Mouse (Mus musculus) liver, embryonic 15.5 days (tissue): ENCODE results near the gene Clec12b. TPM values are rescaled to one million over a fixed set of nuclear protein-coding genes. Genes with fewer than 3 reads are reported as not detected.

Experiments
- ATAC-seq: fragments of 200-750 bp; cut with Nextera tagmentation; 2 replicates; pipeline ENCODE4 v1.8.0; 2017; ENCODE audit warnings: moderate number of reproducible peaks, mild to moderate bottlenecking, moderate library complexity; ENCODE audit not compliant: insufficient read depth
- H3K27ac ChIP-seq: fragments of 300-500 bp; sonication (generic); replicated peaks from 2 replicates; pipeline ENCODE4 v1.5.1; 2015; ENCODE audit warnings: mild to moderate bottlenecking, inconsistent platforms
- H3K27me3 ChIP-seq: fragments of 300-500 bp; sonication (generic); 2 replicates; pipeline ENCODE4 v1.6.1; 2015; ENCODE audit warnings: mild to moderate bottlenecking, inconsistent platforms
- H3K36me3 ChIP-seq: fragments of 300-500 bp; sonication (generic); replicated peaks from 2 replicates; pipeline ENCODE4 v1.6.1; 2015; ENCODE audit warnings: moderate library complexity, mild to moderate bottlenecking, inconsistent platforms
- H3K4me1 ChIP-seq: fragments of 300-500 bp; sonication (generic); replicated peaks from 2 replicates; pipeline ENCODE4 v1.6.1; 2015; ENCODE audit warnings: inconsistent platforms
- H3K4me2 ChIP-seq: fragments of 300-500 bp; sonication (generic); 2 replicates; pipeline ENCODE4 v1.6.1; 2015; ENCODE audit warnings: moderate library complexity, mild to moderate bottlenecking, inconsistent platforms
- H3K4me3 ChIP-seq: fragments of 300-500 bp; sonication (generic); replicated peaks from 2 replicates; pipeline ENCODE4 v1.5.1; 2015; ENCODE audit warnings: mild to moderate bottlenecking, inconsistent platforms
- H3K9ac ChIP-seq: fragments of 300-500 bp; sonication (generic); 2 replicates; pipeline ENCODE4 v1.6.1; 2015; ENCODE audit warnings: moderate library complexity, mild to moderate bottlenecking, inconsistent platforms
- H3K9me3 ChIP-seq: fragments of 300-500 bp; sonication (generic); replicated peaks from 2 replicates; pipeline ENCODE4 v1.6.1; 2016; ENCODE audit warnings: inconsistent platforms
- WGBS: fragments of 180-500 bp; shearing (Covaris S2); methylation state at CpG from one replicate; pipeline ENCODE4 v1.1.7; 2015; ENCODE audit warnings: mixed read lengths; ENCODE audit not compliant: insufficient replicate concordance; 5-methylcytosine and 5-hydroxymethylcytosine counted together
- polyA plus RNA-seq: library from polyadenylated mRNA; unstranded; fragments of >200 nt; fragmentation: Nextera tagmentation; extraction: Ambion mirVana; gene quantifications from 2 replicates; pipeline ENCODE4 v1.2.1, GENCODE M21; 2015

The Clec12b gene
- polyA plus RNA-seq, 1 experiment from 2014 or later = 0.06 TPM

DNA sequence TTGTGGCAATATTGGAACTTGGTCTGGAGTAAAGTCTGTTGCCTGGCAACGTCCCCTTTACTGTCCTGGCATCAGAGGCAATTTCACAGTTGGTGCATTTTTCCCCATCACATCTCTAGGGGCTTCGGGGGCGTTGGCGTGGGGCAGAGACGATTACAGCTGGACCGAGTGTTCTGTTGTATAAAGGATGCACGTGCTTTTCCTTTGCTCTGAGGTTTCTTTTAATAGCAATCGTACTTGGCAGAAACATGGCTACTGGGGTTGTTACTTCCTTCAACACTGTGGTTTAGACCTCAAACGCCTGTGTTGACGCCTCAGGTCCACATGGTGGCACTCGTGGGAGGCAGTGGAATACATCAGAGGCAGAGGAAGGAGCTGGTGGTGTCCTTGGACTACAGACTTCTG lies 52.0 kb downstream of the Clec12b start:
- H3K4me1 ChIP-seq = no peaks in the 10 kb centered on the region
- H3K27ac ChIP-seq = no peak overlapping the region
- WGBS = 7% methylated on average over 11 of the region's 11 CpGs

DNA sequence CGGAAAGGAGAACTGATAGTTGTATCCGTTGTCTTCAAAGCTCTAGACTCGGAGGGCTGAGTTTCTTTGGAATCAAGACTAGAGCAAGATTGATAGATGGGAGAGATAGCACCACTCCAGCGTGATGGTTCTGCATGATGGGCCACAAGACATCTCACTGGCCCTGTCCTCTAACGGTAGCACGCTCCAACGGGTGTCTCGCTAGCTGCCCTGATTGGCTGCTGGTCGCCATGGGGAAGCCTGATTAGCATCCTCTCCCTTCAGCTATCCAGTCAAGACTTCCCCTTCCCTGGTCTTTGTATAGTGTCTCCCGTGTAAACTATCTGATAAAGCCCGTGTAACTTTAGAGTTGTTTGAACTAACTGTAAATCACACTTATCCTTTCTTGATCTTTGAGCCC lies 54.1 kb downstream of the Clec12b start, which contains the start of gene 4922502D21Rik:
Gene 4922502D21Rik (minus strand): TSS at position 187 of the 400 bp plus-strand sequence.
- Histone ChIP-seq H3K4me3 (no peak within 1 kb of the TSS), H3K27ac (no peak within 1 kb of the TSS), H3K9me3 (no peaks in the 10 kb centered on the region), H3K9ac (no peak within 1 kb of the TSS), H3K4me1 (no peaks in the 10 kb centered on the region), H3K27me3 (no peaks in the 10 kb centered on the region), H3K36me3 (no peaks in the 10 kb centered on the region), H3K4me2 (no peak within 1 kb of the TSS)
- WGBS = 34% methylated on average over 11 of the region's 11 CpGs
- ATAC-seq = no peak

More for the DNA sequence above, 52.0 kb downstream of the Clec12b start:
- H3K27me3 ChIP-seq = no peaks in the 10 kb centered on the region
- H3K4me2 ChIP-seq = peak overlapping the region; percentile 37; the same call in 1 of the 2 replicates
- no peaks in the 10 kb centered on the region for H3K36me3 ChIP-seq
- no peak overlapping the region for H3K4me3 ChIP-seq
- H3K9me3 ChIP-seq = no peaks in the 10 kb centered on the region
- ATAC-seq = peak; percentile 40; the same call in 1 of the 2 replicates
- no peak overlapping the region for H3K9ac ChIP-seq

DNA sequence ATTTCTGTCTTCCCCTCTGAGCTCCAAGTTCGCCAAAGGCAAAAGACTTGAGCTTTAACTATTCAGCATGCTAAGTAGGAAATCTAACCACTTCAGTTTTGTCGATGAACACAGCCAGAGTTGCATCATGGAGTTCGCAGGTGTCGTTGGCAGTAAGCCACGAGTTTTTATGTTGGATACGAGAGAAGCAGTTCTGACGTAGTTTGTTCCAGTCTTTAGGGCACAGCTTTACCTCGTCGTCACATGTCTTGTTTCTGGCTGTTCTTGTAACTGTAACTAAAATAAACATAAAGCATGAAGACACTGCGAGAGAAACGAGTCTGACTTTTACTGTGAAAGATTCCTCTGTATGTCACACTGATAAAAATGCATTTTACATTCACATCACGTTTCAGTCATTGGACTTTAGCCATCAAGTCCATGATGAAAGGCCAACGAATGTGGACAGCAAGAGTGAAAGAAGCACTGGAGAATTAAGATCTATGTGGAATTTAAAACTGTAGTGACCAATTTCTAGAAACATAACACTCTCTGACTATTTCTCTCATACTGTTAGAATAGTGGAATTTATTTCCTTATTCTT lies 59.0 kb downstream of the Clec12b start:
- Histone ChIP-seq H3K27me3 (no peaks in the 10 kb centered on the region), H3K4me3 (no peak overlapping the region), H3K4me2 (no peak overlapping the region), H3K36me3 (no peaks in the 10 kb centered on the region), H3K4me1 (no peaks in the 10 kb centered on the region), H3K9me3 (no peaks in the 10 kb centered on the region), H3K9ac (no peak overlapping the region), H3K27ac (no peak overlapping the region)
- 52% methylated on average over 13 of the region's 13 CpGs for WGBS
- ATAC-seq = no peak

DNA sequence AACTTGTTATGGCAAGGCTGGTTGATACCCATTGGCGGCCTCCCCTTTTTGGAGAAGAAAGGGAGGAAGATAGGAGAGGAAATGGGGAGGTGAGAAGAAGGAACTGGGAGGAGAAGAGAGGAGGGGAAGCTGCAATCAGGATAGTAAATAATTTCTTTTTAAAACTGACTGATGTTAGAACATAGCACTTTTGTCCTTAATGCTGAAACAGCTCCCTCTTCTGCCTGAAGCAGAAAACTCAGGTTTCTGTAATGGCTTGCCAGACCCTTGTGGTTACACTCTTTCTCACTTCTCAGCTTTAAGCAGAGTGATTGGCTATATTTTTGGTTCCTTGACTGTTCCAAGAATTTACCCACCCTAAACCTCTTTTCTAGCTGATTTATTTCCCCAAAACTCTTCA lies 59.7 kb downstream of the Clec12b start:
- H3K27ac ChIP-seq = no peak overlapping the region
- no peaks in the 10 kb centered on the region for H3K4me1 ChIP-seq
- no peak for ATAC-seq
- no peak overlapping the region for H3K9ac ChIP-seq
- H3K4me3 ChIP-seq = no peak overlapping the region
- H3K36me3 ChIP-seq = no peaks in the 10 kb centered on the region
- H3K9me3 ChIP-seq = no peaks in the 10 kb centered on the region
- WGBS = 59% methylated on average over 1 of the region's 1 CpGs
- no peaks in the 10 kb centered on the region for H3K27me3 ChIP-seq
- no peak overlapping the region for H3K4me2 ChIP-seq

Other genes with a start within 250 kb of the Clec12b start
- 0.58 and 0.59 TPM in 2 replicates for gene Clec2d, start 205.3 kb downstream of the Clec12b start, polyA plus RNA-seq
- 0.93 and 1.2 TPM in 2 replicates for gene Cd69, start 110.4 kb downstream of the Clec12b start, polyA plus RNA-seq
- gene 4922502D21Rik, start 54.1 kb downstream of the Clec12b start, polyA plus RNA-seq = not detected in 2 replicates
- gene Clec12a, start 43.2 kb downstream of the Clec12b start, polyA plus RNA-seq = 13.6 and 14.5 TPM in 2 replicates
- 23.6 and 27.2 TPM in 2 replicates for gene Clec1b, start 11.4 kb upstream of the Clec12b start, polyA plus RNA-seq
- 0.22 and 0.25 TPM in 2 replicates for gene Clec9a, start 23.0 kb upstream of the Clec12b start, polyA plus RNA-seq
- 0.40 and 0.41 TPM in 2 replicates for gene Clec1a, start 66.1 kb upstream of the Clec12b start, polyA plus RNA-seq
- gene Olr1, start 121.3 kb upstream of the Clec12b start, polyA plus RNA-seq = 1.2 and 1.3 TPM in 2 replicates
- gene Tmem52b, start 126.7 kb upstream of the Clec12b start, polyA plus RNA-seq = 0.02 TPM in 1 of 2 replicates, not detected in the other
- gene Gabarapl1, start 147.3 kb upstream of the Clec12b start, polyA plus RNA-seq = 26.3 and 27.7 TPM in 2 replicates
- 0.07 TPM in 1 of 2 replicates, not detected in the other for gene Klre1, start 192.0 kb upstream of the Clec12b start, polyA plus RNA-seq
- gene Klrd1, start 205.9 kb upstream of the Clec12b start, polyA plus RNA-seq = 0.70 and 0.76 TPM in 2 replicates
- 0.54 and 0.93 TPM in 2 replicates for gene Klrk1, start 238.0 kb upstream of the Clec12b start, polyA plus RNA-seq